ENCODE assay signal across 1 mouse cellular context in genomic region chr1:36261708-36262504, GRCm38 (mm10).
TF ChIP-seq lines count a peak whose summit lies in the region.

No protein-coding gene starts in this region.

TF ChIP-seq in CH12.LX, 34 proteins besides CTCF, POLR2A, EP300 and RAD21:
- TF ChIP-seq ZMIZ1 (IDR thresholded peaks at IDR 0.05; ENCODE audit: low read depth, low read length) (no peak), BHLHE40 (IDR thresholded peaks at IDR 0.05; ENCODE audit: low read depth, low read length) (peak; percentile 25; the same call in 1 of the 2 replicates), HCFC1 (IDR thresholded peaks at IDR 0.05; ENCODE audit: low read depth, low read length) (no peak), IRF4 (IDR thresholded peaks at IDR 0.05; ENCODE audit: low read depth, low read length) (peak; percentile 81), TBP (conservative IDR thresholded peaks at IDR 0.05; ENCODE audit: low read depth, low read length) (0 out of 2 replicates have a peak, but pooled peaks have one; percentile 58), SIN3A (IDR thresholded peaks at IDR 0.05; ENCODE audit: low read length) (peak; percentile 56), POLR2AphosphoS2 (IDR thresholded peaks at IDR 0.05; ENCODE audit: low read depth, low read length) (no peak), MAZ (IDR thresholded peaks at IDR 0.05; ENCODE audit: low read depth, low read length) (peak; percentile 57; the same call in 1 of the 2 replicates), RCOR1 (conservative IDR thresholded peaks at IDR 0.05; ENCODE audit: low read depth, low read length) (no peak), ELF1 (IDR thresholded peaks at IDR 0.05; ENCODE audit: low read depth, low read length) (no peak), JUN (IDR thresholded peaks at IDR 0.05; ENCODE audit: insufficient read depth, low read depth, low read length) (no peak), CHD2 (IDR thresholded peaks at IDR 0.05; ENCODE audit: low read length) (0 out of 2 replicates have a peak, but pooled peaks have one; percentile 30), GABPA (IDR thresholded peaks at IDR 0.05; ENCODE audit: insufficient replicate concordance, low read depth, low read length) (no peak), MAFK (IDR thresholded peaks at IDR 0.05; ENCODE audit: insufficient replicate concordance, low read length) (peak; percentile 71), E2F4 (IDR thresholded peaks at IDR 0.05; ENCODE audit: insufficient replicate concordance, low read depth, low read length) (no peak), NELFE (IDR thresholded peaks at IDR 0.05; ENCODE audit: low read depth, low read length) (no peak; the same call in 1 of the 2 replicates), CHD1 (IDR thresholded peaks at IDR 0.05; ENCODE audit: low read depth, low read length) (no peak), MAX (IDR thresholded peaks at IDR 0.05; ENCODE audit: low read length) (0 out of 2 replicates have a peak, but pooled peaks have one; percentile 58), ETS1 (conservative IDR thresholded peaks at IDR 0.05; ENCODE audit: low read depth, low read length) (peak; percentile 59; the same call in 1 of the 2 replicates), TCF12 (IDR thresholded peaks at IDR 0.05; ENCODE audit: low read depth, low read length) (no peak), USF1 (IDR thresholded peaks at IDR 0.05; ENCODE audit: low read depth, low read length) (no peak), UBTF (IDR thresholded peaks at IDR 0.05; ENCODE audit: low read depth, low read length) (0 out of 2 replicates have a peak, but pooled peaks have one; percentile 69), ZNF384 (IDR thresholded peaks at IDR 0.05; ENCODE audit: low read depth, low read length) (no peak), USF2 (conservative IDR thresholded peaks at IDR 0.05; ENCODE audit: low read depth, low read length) (no peak), MEF2A (IDR thresholded peaks at IDR 0.05; ENCODE audit: borderline replicate concordance, low read depth, low read length) (peak; percentile 18; the same call in 1 of the 2 replicates), ZC3H11A (IDR thresholded peaks at IDR 0.05; ENCODE audit: low read depth, low read length) (no peak), MYC (IDR thresholded peaks at IDR 0.05; ENCODE audit: low read depth, low read length) (peak; percentile 52; the same call in 1 of the 2 replicates), JUND (conservative IDR thresholded peaks at IDR 0.05; ENCODE audit: low read depth, low read length) (peak; percentile 68), NRF1 (IDR thresholded peaks at IDR 0.05; ENCODE audit: low read depth, low read length) (no peak), MXI1 (IDR thresholded peaks at IDR 0.05; ENCODE audit: low read depth, low read length) (no peak), ZKSCAN1 (IDR thresholded peaks at IDR 0.05; ENCODE audit: borderline replicate concordance, low read depth, low read length) (no peak), KAT2A (IDR thresholded peaks at IDR 0.05; ENCODE audit: insufficient replicate concordance, low read length) (no peak), PAX5 (IDR thresholded peaks at IDR 0.05; ENCODE audit: low read length) (no peak), SMC3 (IDR thresholded peaks at IDR 0.05; ENCODE audit: low read depth, low read length) (no peak)
